Mouse (Mus musculus) MEL (cell line): ENCODE data around the gene Mrln. TPM values are rescaled to one million over a fixed set of nuclear protein-coding genes. Genes with fewer than 3 reads are reported as not detected.

Experiments
- DNase-seq: peaks from one replicate; pipeline ENCODE4 v3.0.0; 2011; ENCODE audit warnings: low read depth, low spot score
- H3K27ac ChIP-seq: 2 replicates; pipeline ENCODE4 v1.5.1; 2012; ENCODE audit warnings: low read depth, mild to moderate bottlenecking, control low read depth, low read length, moderate library complexity; ENCODE audit not compliant: control insufficient read depth
- H3K27me3 ChIP-seq, 2 experiments: fragments of 150-350 bp in 1 of 2; sonication (generic) in 1 of 2; 2 replicates each; pipeline ENCODE4 v1.6.1; 2012; ENCODE audit warnings: low read length in 2 of 2, mild to moderate bottlenecking in 2 of 2, improper control_type of control experiment in 1 of 2, moderate library complexity in 1 of 2; ENCODE audit not compliant: insufficient read depth in 2 of 2, control insufficient read depth in 1 of 2
- H3K36me3 ChIP-seq, 2 experiments: 2 replicates each; pipeline ENCODE4 v1.6.1; 2012 to 2014; ENCODE audit warnings: low read length in 2 of 2, improper control_type of control experiment in 1 of 2, inconsistent platforms in 1 of 2, mild to moderate bottlenecking in 1 of 2; ENCODE audit not compliant: insufficient read depth in 2 of 2, control insufficient read depth in 1 of 2
- H3K4me1 ChIP-seq, 2 experiments: fragments of 150-350 bp in 1 of 2; sonication (generic) in 1 of 2; 2 replicates each; pipeline ENCODE4 v1.6.1; 2012; ENCODE audit warnings: low read length in 2 of 2, improper control_type of control experiment in 1 of 2, mild to moderate bottlenecking in 1 of 2; ENCODE audit not compliant: insufficient read depth in 2 of 2, control insufficient read depth in 1 of 2
- H3K4me3 ChIP-seq, 2 experiments: fragments of 150-350 bp in 1 of 2; sonication (generic) in 1 of 2; 2 replicates each; pipeline ENCODE4 v1.5.1; 2012; ENCODE audit warnings: low read depth in 2 of 2, low read length in 2 of 2, mild to moderate bottlenecking in 2 of 2, moderate library complexity in 2 of 2, control low read depth in 1 of 2, improper control_type of control experiment in 1 of 2; ENCODE audit not compliant: control insufficient read depth in 1 of 2, insufficient read depth in 1 of 2
- H3K79me2 ChIP-seq: 2 replicates; pipeline ENCODE4 v1.6.1; 2012; ENCODE audit warnings: mild to moderate bottlenecking, low read length, moderate library complexity; ENCODE audit not compliant: control insufficient read depth, poor library complexity, insufficient read depth
- H3K9ac ChIP-seq: 2 replicates; pipeline ENCODE4 v1.6.1; 2012; ENCODE audit warnings: low read depth, mild to moderate bottlenecking, control low read depth, low read length, moderate library complexity; ENCODE audit not compliant: control insufficient read depth, poor library complexity, severe bottlenecking
- H3K9me3 ChIP-seq: fragments of 150-350 bp; sonication (generic); replicated peaks from 2 replicates; pipeline ENCODE4 v1.6.1; 2012; ENCODE audit warnings: mild to moderate bottlenecking, low read length, improper control_type of control experiment, moderate library complexity; ENCODE audit not compliant: insufficient read depth
- BHLHE40 ChIP-seq: IDR thresholded peaks from 2 replicates; pipeline ENCODE4 v1.6.1; 2012; ENCODE audit warnings: low read depth, mild to moderate bottlenecking, inconsistent platforms, low read length, improper control_type of control experiment, borderline replicate concordance
- CHD1 ChIP-seq: IDR thresholded peaks from 2 replicates; pipeline ENCODE4 v1.6.1; 2012; ENCODE audit warnings: low read depth, mild to moderate bottlenecking, inconsistent platforms, low read length, improper control_type of control experiment
- EP300 ChIP-seq, 2 experiments: IDR thresholded peaks; 2 replicates each; pipeline ENCODE4 v1.6.1; 2011; ENCODE audit warnings: improper control_type of control experiment in 2 of 2, low read length in 2 of 2, low read depth in 1 of 2, mild to moderate bottlenecking in 1 of 2
- GABPA ChIP-seq: IDR thresholded peaks from 2 replicates; pipeline ENCODE4 v1.6.1; 2012; ENCODE audit warnings: low read depth, mild to moderate bottlenecking, inconsistent platforms, low read length, improper control_type of control experiment, moderate library complexity
- NELFE ChIP-seq: IDR thresholded peaks from 2 replicates; pipeline ENCODE4 v1.6.1; 2011; ENCODE audit warnings: low read depth, low read length, improper control_type of control experiment
- NRF1 ChIP-seq: IDR thresholded peaks from 2 replicates; pipeline ENCODE4 v1.6.1; 2014; ENCODE audit warnings: low read depth, mild to moderate bottlenecking, inconsistent platforms, low read length, improper control_type of control experiment, moderate library complexity; ENCODE audit not compliant: poor library complexity, insufficient read depth, severe bottlenecking
- POLR2AphosphoS2 ChIP-seq: IDR thresholded peaks from 2 replicates; pipeline ENCODE4 v1.6.1; 2011; ENCODE audit warnings: low read length, improper control_type of control experiment
- RCOR1 ChIP-seq: IDR thresholded peaks from 2 replicates; pipeline ENCODE4 v1.6.1; 2012; ENCODE audit warnings: low read depth, mild to moderate bottlenecking, inconsistent platforms, low read length, improper control_type of control experiment
- SIN3A ChIP-seq: IDR thresholded peaks from 2 replicates; pipeline ENCODE4 v1.6.1; 2012; ENCODE audit warnings: low read length, improper control_type of control experiment, inconsistent platforms
- TAL1 ChIP-seq: IDR thresholded peaks from 2 replicates; pipeline ENCODE4 v1.6.1; 2012; ENCODE audit warnings: mild to moderate bottlenecking, inconsistent platforms, low read length, moderate library complexity, mixed read lengths
- UBTF ChIP-seq: IDR thresholded peaks from 2 replicates; pipeline ENCODE4 v1.6.1; 2012; ENCODE audit warnings: low read depth, mild to moderate bottlenecking, inconsistent platforms, low read length, improper control_type of control experiment, moderate library complexity, borderline replicate concordance; ENCODE audit not compliant: insufficient read depth
- USF2 ChIP-seq, 2 experiments: IDR thresholded peaks; 2 replicates each; pipeline ENCODE4 v1.6.1; 2011 to 2012; ENCODE audit warnings: improper control_type of control experiment in 2 of 2, low read length in 2 of 2, borderline replicate concordance in 1 of 2, inconsistent platforms in 1 of 2, low read depth in 1 of 2, mild to moderate bottlenecking in 1 of 2; ENCODE audit not compliant: insufficient read depth in 1 of 2
- ZC3H11A ChIP-seq: IDR thresholded peaks from 2 replicates; pipeline ENCODE4 v1.6.1; 2012; ENCODE audit warnings: low read depth, mild to moderate bottlenecking, inconsistent platforms, low read length, improper control_type of control experiment
- polyA plus RNA-seq, 2 experiments: library from polyadenylated mRNA; stranded (reverse) in 1 of 2; unstranded in 1 of 2; fragments of >175 nt in 1 of 2; fragments of >200 nt in 1 of 2; gene quantifications; 2 replicates each; pipeline versions ENCODE4 v1.2.1 to v1.2.4; 2012; ENCODE audit warnings: low replicate concordance in 2 of 2, low read depth in 1 of 2; ENCODE audit not compliant: insufficient read length in 2 of 2, insufficient read depth in 1 of 2, missing spikeins in 1 of 2
- total RNA-seq: library from RNA; depleted of rRNA; stranded (reverse); fragments of 300-350 nt; gene quantifications from 2 replicates; pipeline ENCODE4 v1.2.3, GENCODE M21; 2012

The Mrln gene
- total and polyA plus RNA-seq, 3 experiments: not detected

GRCm38 (mm10) chr10:70199466-70200210 lies 4.8 kb upstream of the Mrln start:
- H3K4me1 ChIP-seq: peaks cover 0 to 16% of the 10 kb centered on the region in 2 experiments; a peak in 2 of 4 replicates

GRCm38 (mm10) chr10:70200889-70201500 lies 3.5 kb upstream of the Mrln start:
- peaks cover 0 to 2% of the 10 kb centered on the region in 2 experiments; a peak in 2 of 4 replicates for H3K36me3 ChIP-seq
- H3K9ac ChIP-seq: no peak overlapping the region
- H3K27me3 ChIP-seq: no peaks in the 10 kb centered on the region
- no peak for TF ChIP-seq RCOR1
- no peak for TF ChIP-seq CHD1
- TF ChIP-seq NRF1: peak; percentile 51; the same call in 1 of the 2 replicates
- 0 out of 4 replicates have a peak, but pooled peaks of 1 of the 2 experiments have one; percentile 11 for TF ChIP-seq EP300 (IDR thresholded peaks at IDR 0.05; ENCODE audit: low read depth in 1 of 2, low read length in 2 of 2)
- 0 out of 2 replicates have a peak, but pooled peaks have one; percentile 15 for TF ChIP-seq TAL1
- TF ChIP-seq NELFE: no peak
- TF ChIP-seq SIN3A: no peak
- TF ChIP-seq USF2 (IDR thresholded peaks at IDR 0.05; ENCODE audit: borderline replicate concordance in 1 of 2, insufficient read depth in 1 of 2, low read depth in 1 of 2, low read length in 2 of 2): no peak
- peaks cover 0 to 6% of the 10 kb centered on the region in 2 experiments; a peak in 2 of 4 replicates for H3K4me1 ChIP-seq
- no peak overlapping the region for H3K4me3 ChIP-seq
- H3K27ac ChIP-seq: no peak overlapping the region
- H3K79me2 ChIP-seq: no peaks in the 10 kb centered on the region
- peak; percentile 36 for DNase-seq
- no peaks in the 10 kb centered on the region for H3K9me3 ChIP-seq

More at GRCm38 (mm10) chr10:70199466-70200210, 4.8 kb upstream of the Mrln start:
- H3K9ac ChIP-seq: no peak overlapping the region
- no peaks in the 10 kb centered on the region for H3K27me3 ChIP-seq
- no peak for DNase-seq
- H3K4me3 ChIP-seq: no peak overlapping the region
- H3K79me2 ChIP-seq: no peaks in the 10 kb centered on the region
- H3K36me3 ChIP-seq: peaks cover 0 to 9% of the 10 kb centered on the region in 2 experiments; a peak in 2 of 4 replicates
- TF ChIP-seq RCOR1 (0 out of 2 replicates have a peak, but pooled peaks have one; percentile 8), USF2 (IDR thresholded peaks at IDR 0.05; ENCODE audit: borderline replicate concordance in 1 of 2, insufficient read depth in 1 of 2, low read depth in 1 of 2, low read length in 2 of 2) (no peak), BHLHE40 (peak; percentile 12; the same call in 1 of the 2 replicates)
- H3K9me3 ChIP-seq: no peaks in the 10 kb centered on the region
- H3K27ac ChIP-seq: no peak overlapping the region

GRCm38 (mm10) chr10:70211281-70211680 lies 6.8 kb downstream of the Mrln start:
- Histone ChIP-seq H3K9ac (no peak overlapping the region), H3K27me3 (no peaks in the 10 kb centered on the region), H3K27ac (no peak overlapping the region), H3K4me1 (no peaks in the 10 kb centered on the region), H3K9me3 (no peaks in the 10 kb centered on the region), H3K79me2 (no peaks in the 10 kb centered on the region), H3K4me3 (no peak overlapping the region), H3K36me3 (no peaks in the 10 kb centered on the region)
- TF ChIP-seq SIN3A (no peak), ZC3H11A (no peak), GABPA (no peak), UBTF (no peak), POLR2AphosphoS2 (no peak), RCOR1 (no peak)
- no peak for DNase-seq
